21 mouse cellular contexts compared by ENCODE assay signal in the genomic region with DNA sequence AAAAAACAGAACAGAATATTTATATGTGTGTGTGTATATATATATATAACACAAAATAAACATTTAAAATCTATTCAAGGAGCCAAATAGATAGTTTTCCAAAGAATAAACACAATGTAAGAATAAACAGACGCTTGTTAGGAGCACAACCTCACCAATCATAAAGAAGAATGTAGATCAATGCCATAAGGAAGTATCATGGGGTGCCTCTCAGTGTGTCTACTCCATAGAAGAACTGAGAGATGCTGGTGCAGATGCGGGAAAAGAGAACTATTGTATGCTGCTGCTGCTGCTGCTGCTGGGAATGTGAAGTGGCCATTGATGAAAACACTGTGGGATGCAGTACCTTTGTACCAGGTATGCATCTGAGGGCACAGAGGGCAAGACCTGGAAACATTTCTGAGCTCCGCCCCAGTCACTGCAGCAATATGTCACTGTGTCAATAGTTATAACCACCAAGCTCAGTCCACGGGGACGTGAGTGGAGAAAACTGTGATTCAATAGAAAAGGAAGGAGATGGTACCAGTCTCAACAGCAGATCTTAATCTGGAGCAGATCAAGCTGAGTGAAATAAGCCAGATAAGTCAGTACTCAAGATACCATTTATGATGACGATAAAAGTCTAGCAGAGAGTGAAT.
DNase-seq lines count a peak whose midpoint lies in the region; ATAC-seq and TF ChIP-seq lines count a peak whose summit lies in the region.
"Had no signal": no experiment of that assay in that cellular context is flagged by ENCODE, and none has a peak within 500 bp of the region (broad histone marks: within the 10 kb centered on the region; RNA-seq: fewer than 3 reads in every experiment).

No protein-coding gene starts in this region.

- H3K9ac ChIP-seq in lung, embryonic 14.5 days, result no peak overlapping the region
- no peak overlapping the region for H3K9ac ChIP-seq in lung, embryonic 16.5 days (ENCODE audit: low read length)
- H3K9ac ChIP-seq: embryonic facial prominence, embryonic 13.5 days; embryonic facial prominence, embryonic 15.5 days; forebrain, embryonic 12.5 days had no signal

- no peak for TF ChIP-seq POLR2A in lung, adult 2 months (IDR thresholded peaks at IDR 0.05; ENCODE audit: borderline replicate concordance, extremely low read depth, low read depth, low read length)

- DNase-seq in lung, embryonic 14.5 days, result peak; percentile 19
- no peak for DNase-seq in lung, adult 2 months
- DNase-seq in lung, adult 18-20 months, result no peak
- DNase-seq: adrenal gland, adult 2 months; adrenal gland, postnatal 10 days; adrenal gland, postnatal 25 days; cerebellum, adult 11 months; cerebellum, adult 18-20 months; cerebellum, adult 8-10 months; cerebellum, adult 9-11 months; cerebellum, postnatal 14 days; cerebellum, postnatal 36 days; embryo, embryonic 11 days had no signal

- peak overlapping the region; percentile 2; the same call in 1 of the 2 replicates for H3K27ac ChIP-seq in lung, embryonic 14.5 days (ENCODE audit: low read depth)
- H3K27ac ChIP-seq in lung, embryonic 16.5 days (ENCODE audit: low read length), result peak overlapping the region; percentile 70
- H3K27ac ChIP-seq: embryonic facial prominence, embryonic 13.5 days; embryonic facial prominence, embryonic 15.5 days; forebrain, embryonic 10.5 days; forebrain, embryonic 12.5 days had no signal

- WGBS in lung, embryonic 14.5 days, result 60% methylated on average over 6 of the region's 6 CpGs
- 74% methylated on average over 6 of the region's 6 CpGs for WGBS in lung, adult 2 months
- 55% methylated on average over 6 of the region's 6 CpGs for WGBS in lung, embryonic 16.5 days

- 0 out of 2 replicates have a peak, but pooled peaks cover 4% of the 10 kb centered on the region for H3K4me1 ChIP-seq in lung, embryonic 14.5 days (ENCODE audit: insufficient read depth)
- H3K4me1 ChIP-seq in lung, adult 2 months (ENCODE audit: control insufficient read depth, insufficient read depth, low read length), result no peaks in the 10 kb centered on the region; the same call in 1 of the 2 replicates
- H3K4me1 ChIP-seq in lung, embryonic 16.5 days (replicated peaks; ENCODE audit: control insufficient read depth, insufficient read depth, low read length), result peaks cover 12% of the 10 kb centered on the region
- H3K4me1 ChIP-seq: embryonic facial prominence, embryonic 15.5 days had no signal

- H3K27me3 ChIP-seq in lung, embryonic 14.5 days (ENCODE audit: insufficient read depth, low read length), result no peaks in the 10 kb centered on the region
- H3K27me3 ChIP-seq in lung, embryonic 16.5 days (ENCODE audit: control insufficient read depth, insufficient read depth, low read depth, low read length), result no peaks in the 10 kb centered on the region
- H3K27me3 ChIP-seq: embryonic facial prominence, embryonic 13.5 days; embryonic facial prominence, embryonic 15.5 days had no signal

- peak; percentile 67; the same call in 1 of the 2 replicates for ATAC-seq in lung, embryonic 14.5 days (ENCODE audit: insufficient read depth)
- ATAC-seq in lung, embryonic 16.5 days (ENCODE audit: low read depth), result peak; percentile 68
- ATAC-seq: forebrain, embryonic 14.5 days; forebrain, embryonic 16.5 days had no signal

- no peaks in the 10 kb centered on the region for H3K9me3 ChIP-seq in lung, embryonic 14.5 days (ENCODE audit: low read depth, low read length)
- H3K9me3 ChIP-seq in lung, embryonic 16.5 days (ENCODE audit: control insufficient read depth, low read length), result no peaks in the 10 kb centered on the region
- H3K9me3 ChIP-seq: embryonic facial prominence, embryonic 13.5 days; embryonic facial prominence, embryonic 15.5 days; forebrain, embryonic 10.5 days; forebrain, embryonic 12.5 days had no signal

- H3K4me2 ChIP-seq in lung, embryonic 14.5 days, result no peak overlapping the region
- no peak overlapping the region for H3K4me2 ChIP-seq in lung, embryonic 16.5 days (ENCODE audit: low read depth, low read length)
- H3K4me2 ChIP-seq: embryonic facial prominence, embryonic 13.5 days; embryonic facial prominence, embryonic 15.5 days; forebrain, embryonic 12.5 days had no signal

- H3K4me3 ChIP-seq in lung, embryonic 14.5 days (ENCODE audit: low read depth, low read length), result no peak overlapping the region
- H3K4me3 ChIP-seq in lung, adult 2 months (replicated peaks; ENCODE audit: extremely low read depth, low read depth, low read length), result no peak overlapping the region
- H3K4me3 ChIP-seq in lung, embryonic 16.5 days (ENCODE audit: low read length), result no peak overlapping the region
- H3K4me3 ChIP-seq: embryonic facial prominence, embryonic 13.5 days; embryonic facial prominence, embryonic 15.5 days; erythroblast, embryonic 14.5 days; forebrain, embryonic 10.5 days; forebrain, embryonic 12.5 days had no signal

- TF ChIP-seq CTCF in lung, embryonic 14.5 days (IDR thresholded peaks at IDR 0.05; ENCODE audit: low read depth), result no peak
- no peak for TF ChIP-seq CTCF in lung, adult 2 months (IDR thresholded peaks at IDR 0.05; ENCODE audit: insufficient read depth, low read length)

- no peaks in the 10 kb centered on the region for H3K36me3 ChIP-seq in lung, embryonic 14.5 days (ENCODE audit: insufficient read depth)
- no peaks in the 10 kb centered on the region for H3K36me3 ChIP-seq in lung, embryonic 16.5 days (ENCODE audit: control insufficient read depth, insufficient read depth, low read length)
- H3K36me3 ChIP-seq: embryonic facial prominence, embryonic 13.5 days; embryonic facial prominence, embryonic 15.5 days; forebrain, embryonic 10.5 days; forebrain, embryonic 12.5 days had no signal
